Mouse (Mus musculus): ENCODE measurements around the gene Ppp4r3b.

Ppp4r3b gene

GRCm38 (mm10) chr11:29237364-29237763, 64.7 kb downstream of the Ppp4r3b start:
- in situ Hi-C loops (cut with MboI, MseI), result no loop called here

DNA sequence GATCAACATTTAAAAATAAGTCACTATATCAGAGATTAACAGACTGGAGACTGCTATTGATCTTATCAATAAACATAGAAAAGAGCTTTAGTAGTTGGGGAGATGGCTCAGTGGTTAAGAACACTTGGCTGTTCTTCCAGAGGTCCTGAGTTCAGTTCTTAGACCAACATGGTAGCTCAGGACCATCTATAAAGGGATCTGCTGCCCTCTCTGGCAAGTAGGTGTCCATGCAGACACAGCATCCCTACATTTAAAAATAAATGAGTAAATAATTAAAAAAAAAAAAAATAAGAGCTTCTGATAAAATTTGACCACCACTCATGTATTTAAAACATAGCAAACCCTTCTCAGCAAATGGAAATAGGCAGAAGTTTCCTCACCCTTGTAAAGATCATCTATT, 65.4 kb downstream of the Ppp4r3b start:
- in situ Hi-C loops (cut with MboI, MseI), result no loop called here

- in situ Hi-C loops (cut with MboI, MseI), result no loop called here
Measured at GRCm38 (mm10) chr11:29238551-29238950, 65.9 kb downstream of the Ppp4r3b start.

DNA sequence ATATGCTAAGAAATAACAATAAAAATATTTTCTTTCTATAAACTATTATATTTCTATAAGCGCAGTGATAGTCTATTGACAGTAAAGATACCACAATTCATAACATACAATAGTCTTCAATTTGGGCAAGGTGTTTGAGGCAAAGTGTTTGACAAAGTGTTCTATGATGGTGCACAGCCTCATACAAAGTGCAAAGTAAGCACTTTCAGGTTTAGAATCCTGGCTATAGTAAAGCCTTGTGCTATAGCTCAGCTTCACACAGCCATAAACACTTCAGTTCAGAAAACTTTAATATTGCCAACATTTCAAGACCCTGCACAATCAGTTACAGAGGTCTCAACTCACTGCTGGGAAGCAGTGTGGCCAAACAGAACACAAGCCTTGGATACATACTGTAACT, 66.7 kb downstream of the Ppp4r3b start:
- in situ Hi-C loops (cut with MboI, MseI), result no loop called here

DNA sequence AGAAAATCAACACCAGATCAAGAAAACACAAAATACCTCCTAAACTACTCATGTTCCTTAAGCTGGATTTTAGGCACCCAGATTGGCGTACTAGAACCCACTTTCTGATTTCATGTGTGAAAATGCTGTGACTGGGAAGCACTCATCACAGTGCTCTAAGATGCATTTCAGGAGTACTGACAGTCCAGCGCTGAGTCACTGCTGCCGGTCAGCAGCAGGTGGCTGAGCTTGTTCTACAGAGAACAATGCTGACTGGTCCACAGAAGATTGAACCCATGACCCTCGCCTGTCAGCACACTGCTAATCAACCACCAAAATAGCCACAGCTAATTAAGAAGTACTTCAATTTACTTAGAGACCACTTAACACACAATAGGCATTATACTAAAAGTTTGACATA, 69.3 kb downstream of the Ppp4r3b start:
- in situ Hi-C loops (cut with MboI, MseI), result no loop called here

GRCm38 (mm10) chr11:29245988-29246387, 73.3 kb downstream of the Ppp4r3b start:
- in situ Hi-C loops (cut with MboI, MseI), result no loop called here

DNA sequence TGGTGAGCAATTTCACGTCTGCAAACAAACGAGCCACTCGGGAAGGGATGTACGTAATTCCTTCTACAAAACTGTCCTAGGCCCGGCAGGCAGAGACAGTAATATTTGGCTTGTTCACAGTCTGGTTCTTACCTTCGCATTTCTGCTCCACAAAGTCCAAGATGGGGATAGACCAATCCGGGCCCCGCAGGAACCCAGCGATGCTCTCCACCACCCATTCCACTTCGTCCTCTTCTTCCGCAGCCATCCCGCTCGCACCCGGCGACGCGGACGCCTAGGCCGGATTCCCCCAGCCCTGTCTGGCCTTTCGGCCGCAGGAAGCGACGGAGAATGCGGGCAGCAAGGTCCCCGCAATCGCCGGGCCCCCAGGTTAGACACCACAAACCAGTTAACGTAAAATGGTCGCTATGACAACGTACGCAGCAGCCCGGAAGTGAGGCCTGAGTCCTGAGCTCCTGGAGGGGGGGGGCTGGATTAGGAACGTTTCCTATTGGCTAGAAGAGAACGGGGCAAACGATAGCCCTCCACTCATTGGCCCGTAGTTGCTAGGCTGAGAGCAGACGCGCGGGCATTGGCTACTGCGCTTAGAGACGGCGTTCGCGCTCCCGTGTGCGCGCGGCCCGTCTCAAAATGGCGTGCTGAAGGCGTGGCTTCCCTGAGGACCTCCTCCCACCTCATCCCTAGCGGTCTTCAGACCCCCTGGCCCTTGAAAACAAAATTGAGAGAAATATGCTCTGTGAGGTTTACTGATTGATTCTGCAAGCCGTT, 74.4 kb downstream of the Ppp4r3b start, which contains the start of gene Cfap36:
TSS of gene Cfap36 (minus strand) at position 527 of the 768 bp plus-strand sequence.
- in situ Hi-C loops (cut with MboI, MseI), result no loop called here

- in situ Hi-C loops (cut with MboI, MseI), result no loop called here
Measured at GRCm38 (mm10) chr11:29247725-29248124, 75.0 kb downstream of the Ppp4r3b start.

DNA sequence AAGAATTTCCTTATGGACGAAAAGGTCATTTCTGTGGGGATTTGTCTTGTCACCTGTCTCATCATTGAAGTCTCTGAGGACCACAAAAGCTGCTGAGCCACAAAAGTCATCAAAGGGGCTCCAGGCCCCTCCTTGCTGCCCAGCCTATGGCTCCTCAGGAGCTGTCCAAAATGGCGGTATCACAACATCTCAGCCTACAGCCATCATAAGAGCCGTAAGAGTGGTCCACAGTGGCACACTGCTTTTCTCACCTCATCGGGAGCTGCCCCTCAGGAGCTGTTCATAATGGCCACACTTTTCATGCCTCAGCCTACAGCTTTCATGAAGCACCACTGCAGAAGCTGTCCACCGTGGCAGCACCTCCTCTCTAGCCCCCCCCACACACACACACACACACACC, 75.7 kb downstream of the Ppp4r3b start:
- in situ Hi-C loops (cut with MboI, MseI), result no loop called here

- in situ Hi-C loops (cut with MboI, MseI), result loop anchor here (5.0 kb wide), 1 partner anchor 268 kb away; no protein-coding TSS in a partner anchor
Measured at GRCm38 (mm10) chr11:29254643-29255042, 82.0 kb downstream of the Ppp4r3b start.

DNA sequence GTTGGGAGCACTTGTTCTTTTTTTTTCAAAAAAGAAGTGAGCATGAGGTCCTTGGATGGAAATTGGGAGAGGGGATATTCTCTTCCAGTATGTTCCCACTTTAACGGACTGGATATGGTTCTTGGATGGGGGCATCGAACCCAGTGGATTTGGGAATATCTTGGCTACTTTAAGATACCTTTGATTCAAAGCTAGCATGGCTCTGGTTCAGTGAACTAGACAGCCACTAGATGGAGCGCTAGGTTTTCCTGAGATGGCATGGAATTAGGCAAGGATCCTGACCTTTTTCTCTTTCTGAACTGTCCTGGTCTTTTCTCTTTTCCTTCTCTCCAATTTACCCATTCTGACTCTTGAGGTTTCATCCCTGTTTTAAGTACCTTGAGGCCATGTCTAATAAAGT, 95.1 kb downstream of the Ppp4r3b start:
- in situ Hi-C loops (cut with MboI, MseI), result no loop called here
